Mouse (Mus musculus) heart, embryonic 11.5 days (tissue): ENCODE data around the gene Rasl11b. TPM values are rescaled to one million over a fixed set of nuclear protein-coding genes. Genes with fewer than 3 reads are reported as not detected.

ENCODE experiments used
- ATAC-seq: fragments of 200-750 bp; cut with Nextera tagmentation; replicated peaks from 2 replicates; pipeline ENCODE4 v1.8.0; 2017; ENCODE audit warnings: moderate library complexity; ENCODE audit not compliant: insufficient number of reproducible peaks, low FRiP score, low TSS enrichment
- H3K27ac ChIP-seq: fragments of 300-500 bp; sonication (generic); 2 replicates; pipeline ENCODE4 v1.5.1; 2014; ENCODE audit warnings: mild to moderate bottlenecking, low read depth, low read length
- H3K27me3 ChIP-seq: fragments of 300-500 bp; sonication (generic); 2 replicates; pipeline ENCODE4 v1.6.1; 2014; ENCODE audit warnings: mild to moderate bottlenecking, low read length, mixed read lengths; ENCODE audit not compliant: control insufficient read depth, insufficient read depth
- H3K36me3 ChIP-seq: fragments of 300-500 bp; sonication (generic); 2 replicates; pipeline ENCODE4 v1.6.1; 2014; ENCODE audit warnings: mild to moderate bottlenecking, low read length, moderate library complexity, mixed read lengths; ENCODE audit not compliant: control insufficient read depth, insufficient read depth
- H3K4me1 ChIP-seq: fragments of 300-500 bp; sonication (generic); 2 replicates; pipeline ENCODE4 v1.6.1; 2014; ENCODE audit warnings: low read length; ENCODE audit not compliant: control insufficient read depth, insufficient read depth
- H3K4me2 ChIP-seq: fragments of 300-500 bp; sonication (generic); 2 replicates; pipeline ENCODE4 v1.6.1; 2014; ENCODE audit warnings: mild to moderate bottlenecking, moderate library complexity
- H3K4me3 ChIP-seq: fragments of 300-500 bp; sonication (generic); 2 replicates; pipeline ENCODE4 v1.5.1; 2014; ENCODE audit warnings: low read depth, low read length
- H3K9ac ChIP-seq: fragments of 300-500 bp; sonication (generic); 2 replicates; pipeline ENCODE4 v1.6.1; 2014; ENCODE audit warnings: mild to moderate bottlenecking, low read depth, low read length, moderate library complexity
- H3K9me3 ChIP-seq: fragments of 300-500 bp; sonication (generic); replicated peaks from 2 replicates; pipeline ENCODE4 v1.6.1; 2016; ENCODE audit warnings: low read length; ENCODE audit not compliant: control insufficient read depth
- WGBS: fragments of 180-500 bp; shearing (Covaris S2); extraction: QIAGEN DNeasy Blood & Tissue Kit; methylation state at CpG from one replicate; pipeline ENCODE4 v1.1.7; 2014; ENCODE audit not compliant: insufficient replicate concordance; 5-methylcytosine and 5-hydroxymethylcytosine counted together
- polyA plus RNA-seq: library from polyadenylated mRNA; unstranded; fragments of >200 nt; fragmentation: Nextera tagmentation; extraction: Ambion mirVana; gene quantifications from 2 replicates; pipeline ENCODE4 v1.2.1, GENCODE M21; 2014

Rasl11b gene
- polyA plus RNA-seq, 1 experiment from 2014 or later = 75.9 TPM

GRCm38 (mm10) chr5:74161297-74161926, 33.7 kb upstream of the Rasl11b start:
- WGBS = 8% methylated on average over 15 of the region's 15 CpGs
- peak; percentile 79 for ATAC-seq
- peaks cover 47% of the 10 kb centered on the region for H3K4me1 ChIP-seq
- 0 out of 2 replicates have a peak overlapping the region, but pooled peaks have one; percentile 22 for H3K9ac ChIP-seq
- no peaks in the 10 kb centered on the region for H3K9me3 ChIP-seq
- H3K4me3 ChIP-seq = 0 out of 2 replicates have a peak overlapping the region, but pooled peaks have one; percentile 4
- H3K27ac ChIP-seq = peak overlapping the region; percentile 75
- H3K36me3 ChIP-seq = no peaks in the 10 kb centered on the region
- no peaks in the 10 kb centered on the region for H3K27me3 ChIP-seq
- H3K4me2 ChIP-seq = peak overlapping the region; percentile 53

GRCm38 (mm10) chr5:74162013-74162412, 33.1 kb upstream of the Rasl11b start:
- Histone ChIP-seq H3K9ac (0 out of 2 replicates have a peak overlapping the region, but pooled peaks have one; percentile 22), H3K4me2 (peak overlapping the region; percentile 53), H3K4me3 (0 out of 2 replicates have a peak overlapping the region, but pooled peaks have one; percentile 4), H3K36me3 (no peaks in the 10 kb centered on the region), H3K4me1 (peaks cover 45% of the 10 kb centered on the region), H3K27ac (peak overlapping the region; percentile 75), H3K27me3 (no peaks in the 10 kb centered on the region), H3K9me3 (no peaks in the 10 kb centered on the region)
- ATAC-seq = no peak
- WGBS = 30% methylated on average over 3 of the region's 3 CpGs

- H3K36me3 ChIP-seq = no peaks in the 10 kb centered on the region
- ATAC-seq = no peak
- no peak overlapping the region for H3K4me2 ChIP-seq
- 0 out of 2 replicates have a peak overlapping the region, but pooled peaks have one; percentile 22 for H3K27ac ChIP-seq
- H3K27me3 ChIP-seq = no peaks in the 10 kb centered on the region
- H3K4me3 ChIP-seq = no peak overlapping the region
- peaks cover 50% of the 10 kb centered on the region for H3K4me1 ChIP-seq
- WGBS = 73% methylated on average over 6 of the region's 6 CpGs
- H3K9ac ChIP-seq = no peak overlapping the region
- no peaks in the 10 kb centered on the region for H3K9me3 ChIP-seq
Measured at GRCm38 (mm10) chr5:74163141-74163540, 31.9 kb upstream of the Rasl11b start.

GRCm38 (mm10) chr5:74164547-74164946, 30.5 kb upstream of the Rasl11b start:
- 79% methylated on average over 7 of the region's 7 CpGs for WGBS
- Histone ChIP-seq H3K9me3 (no peaks in the 10 kb centered on the region), H3K27me3 (no peaks in the 10 kb centered on the region), H3K27ac (no peak overlapping the region), H3K9ac (no peak overlapping the region), H3K36me3 (no peaks in the 10 kb centered on the region), H3K4me2 (no peak overlapping the region), H3K4me3 (no peak overlapping the region), H3K4me1 (peaks cover 54% of the 10 kb centered on the region)
- no peak for ATAC-seq

GRCm38 (mm10) chr5:74166642-74167041, 28.4 kb upstream of the Rasl11b start:
- no peak overlapping the region for H3K4me2 ChIP-seq
- no peaks in the 10 kb centered on the region for H3K9me3 ChIP-seq
- no peaks in the 10 kb centered on the region for H3K36me3 ChIP-seq
- 74% methylated on average over 3 of the region's 3 CpGs for WGBS
- no peaks in the 10 kb centered on the region for H3K27me3 ChIP-seq
- no peak overlapping the region for H3K27ac ChIP-seq
- H3K9ac ChIP-seq = no peak overlapping the region
- no peak for ATAC-seq
- H3K4me3 ChIP-seq = no peak overlapping the region
- H3K4me1 ChIP-seq = peaks cover 39% of the 10 kb centered on the region

GRCm38 (mm10) chr5:74168085-74168484, 27.0 kb upstream of the Rasl11b start:
- no peak overlapping the region for H3K4me3 ChIP-seq
- H3K27ac ChIP-seq = no peak overlapping the region
- H3K9me3 ChIP-seq = no peaks in the 10 kb centered on the region
- no peak overlapping the region for H3K4me2 ChIP-seq
- peaks cover 33% of the 10 kb centered on the region for H3K4me1 ChIP-seq
- H3K27me3 ChIP-seq = no peaks in the 10 kb centered on the region
- WGBS = 74% methylated on average over 3 of the region's 3 CpGs
- no peaks in the 10 kb centered on the region for H3K36me3 ChIP-seq
- H3K9ac ChIP-seq = no peak overlapping the region
- ATAC-seq = no peak

- Histone ChIP-seq H3K36me3 (no peaks in the 10 kb centered on the region), H3K9me3 (no peaks in the 10 kb centered on the region), H3K4me2 (no peak overlapping the region; the same call in 1 of the 2 replicates), H3K27ac (peak overlapping the region; percentile 83), H3K4me3 (no peak overlapping the region), H3K27me3 (no peaks in the 10 kb centered on the region), H3K9ac (no peak overlapping the region), H3K4me1 (peaks cover 37% of the 10 kb centered on the region)
- 66% methylated on average over 9 of the region's 9 CpGs for WGBS
- ATAC-seq = no peak
Measured at GRCm38 (mm10) chr5:74171768-74172167, 23.3 kb upstream of the Rasl11b start.

GRCm38 (mm10) chr5:74172208-74172607, 22.9 kb upstream of the Rasl11b start:
- WGBS = 29% methylated on average over 12 of the region's 12 CpGs
- no peak overlapping the region for H3K4me3 ChIP-seq
- no peaks in the 10 kb centered on the region for H3K36me3 ChIP-seq
- peak overlapping the region; percentile 3 for H3K4me2 ChIP-seq
- H3K9ac ChIP-seq = peak overlapping the region; percentile 6; the same call in 1 of the 2 replicates
- peak overlapping the region; percentile 83 for H3K27ac ChIP-seq
- H3K27me3 ChIP-seq = no peaks in the 10 kb centered on the region
- H3K4me1 ChIP-seq = peaks cover 37% of the 10 kb centered on the region
- no peaks in the 10 kb centered on the region for H3K9me3 ChIP-seq
- ATAC-seq = peak; percentile 72
